Mouse (Mus musculus) CH12.LX (cell line): ENCODE results near the gene Bean1. TPM values are rescaled to one million over a fixed set of nuclear protein-coding genes. Genes with fewer than 3 reads are reported as not detected.

Source experiments
- DNase-seq: peaks from one replicate; pipeline ENCODE4 v3.0.0-alpha.2; 2013; ENCODE audit errors: extremely low read depth
- H3K27ac ChIP-seq: 2 replicates; pipeline ENCODE4 v1.5.1; 2012; ENCODE audit warnings: low read depth, mild to moderate bottlenecking, control low read depth, moderate library complexity; ENCODE audit not compliant: insufficient read depth
- H3K27me3 ChIP-seq: replicated peaks from 2 replicates; pipeline ENCODE3; 2012; ENCODE audit warnings: inconsistent platforms
- H3K36me3 ChIP-seq, 2 experiments: replicated peaks in 1 of 2; 2 replicates each; pipeline versions ENCODE3 to v1.6.1; 2012; ENCODE audit warnings: inconsistent platforms in 1 of 2, low read length in 1 of 2, mild to moderate bottlenecking in 1 of 2, mixed read lengths in 1 of 2, moderate library complexity in 1 of 2; ENCODE audit not compliant: control insufficient read depth in 1 of 2, insufficient read depth in 1 of 2
- H3K4me1 ChIP-seq, 2 experiments: 2 replicates each; pipeline ENCODE4 v1.6.1; 2012; ENCODE audit warnings: inconsistent platforms in 1 of 2, moderate library complexity in 1 of 2; ENCODE audit not compliant: insufficient read depth in 2 of 2, control insufficient read depth in 1 of 2
- H3K4me2 ChIP-seq: 2 replicates; pipeline ENCODE4 v1.6.1; 2012; ENCODE audit warnings: low read depth, mild to moderate bottlenecking, control low read depth; ENCODE audit not compliant: poor library complexity, insufficient read depth, severe bottlenecking
- H3K4me3 ChIP-seq, 3 experiments: fragments of 150-350 bp in 1 of 3; sonication (generic) in 1 of 3; replicated peaks in 1 of 3; 2 replicates each; pipeline versions ENCODE3 to v1.5.1; 2011 to 2012; ENCODE audit warnings: low read depth in 2 of 3, low read length in 2 of 3, mild to moderate bottlenecking in 2 of 3, moderate library complexity in 2 of 3, control low read depth in 1 of 3, improper control_type of control experiment in 1 of 3, inconsistent platforms in 1 of 3, mixed read lengths in 1 of 3; ENCODE audit not compliant: poor library complexity in 1 of 3
- H3K79me2 ChIP-seq: replicated peaks from 2 replicates; pipeline ENCODE4 v1.6.1; 2012; ENCODE audit warnings: mild to moderate bottlenecking, moderate library complexity; ENCODE audit not compliant: control insufficient read depth, poor library complexity, insufficient read depth, severe bottlenecking; ENCODE audit errors: extremely low read depth
- H3K9ac ChIP-seq: 2 replicates; pipeline ENCODE4 v1.6.1; 2012; ENCODE audit warnings: low read depth, mild to moderate bottlenecking, control low read depth, moderate library complexity; ENCODE audit not compliant: insufficient read depth
- H3K9me3 ChIP-seq: replicated peaks from 2 replicates; pipeline ENCODE3; 2012; ENCODE audit warnings: low read length, inconsistent platforms, mixed read lengths
- EP300 ChIP-seq: IDR thresholded peaks from 2 replicates; pipeline ENCODE4 v1.6.1; 2011; ENCODE audit warnings: low read length, improper control_type of control experiment
- HCFC1 ChIP-seq: IDR thresholded peaks from 2 replicates; pipeline ENCODE4 v1.6.1; 2012; ENCODE audit warnings: low read depth, mild to moderate bottlenecking, inconsistent platforms, low read length, improper control_type of control experiment
- MAZ ChIP-seq: IDR thresholded peaks from 2 replicates; pipeline ENCODE4 v1.6.1; 2012; ENCODE audit warnings: low read depth, mild to moderate bottlenecking, inconsistent platforms, low read length, improper control_type of control experiment, moderate library complexity
- NELFE ChIP-seq: IDR thresholded peaks from 2 replicates; pipeline ENCODE4 v1.6.1; 2011; ENCODE audit warnings: low read depth, low read length, improper control_type of control experiment
- UBTF ChIP-seq: IDR thresholded peaks from 2 replicates; pipeline ENCODE4 v1.6.1; 2012; ENCODE audit warnings: low read depth, mild to moderate bottlenecking, inconsistent platforms, low read length, improper control_type of control experiment, moderate library complexity
- ZKSCAN1 ChIP-seq: IDR thresholded peaks from 2 replicates; pipeline ENCODE4 v1.6.1; 2012; ENCODE audit warnings: low read depth, inconsistent platforms, low read length, improper control_type of control experiment, borderline replicate concordance
- ZNF384 ChIP-seq: IDR thresholded peaks from 2 replicates; pipeline ENCODE4 v1.6.1; 2012; ENCODE audit warnings: low read depth, low read length, improper control_type of control experiment, inconsistent platforms
- dilution Hi-C: fragments of 300-500 bp; cut with MboI; formaldehyde crosslinking; loops from 2 replicates; pipeline ENCODE4 v1.14.3; 2020; ENCODE audit warnings: low sequenced_read_pairs; ENCODE audit not compliant: extremely low pct_unique_long_range_greater_than_20kb, extremely low pct_ligation_motif_present
- in situ Hi-C: fragments of 300-500 bp; cut with MboI; formaldehyde crosslinking; loops from 3 replicates; pipeline ENCODE4 v1.14.3; 2019; ENCODE audit warnings: low sequenced_read_pairs, low pct_ligation_motif_present, low pct_unique_long_range_greater_than_20kb, mixed read lengths
- polyA plus RNA-seq: library from polyadenylated mRNA; unstranded; fragments of >175 nt; gene quantifications from 2 replicates; pipeline ENCODE4 v1.2.1, GENCODE M21; 2012; ENCODE audit warnings: low read depth; ENCODE audit not compliant: insufficient read length
- total RNA-seq, 2 experiments: library from RNA; depleted of rRNA; stranded (reverse); fragments of 300-350 nt in 1 of 2; fragments of >200 nt in 1 of 2; gene quantifications; 2 replicates each; pipeline ENCODE4 v1.2.3; 2012 to 2014

Bean1 gene
- total and polyA plus RNA-seq, 3 experiments, result not detected

- Histone ChIP-seq H3K79me2 (no peaks in the 10 kb centered on the region), H3K9ac (no peak overlapping the region), H3K27ac (no peak overlapping the region), H3K36me3 (peaks cover 9 to 14% of the 10 kb centered on the region in 2 experiments), H3K4me2 (no peak overlapping the region), H3K4me3 (no peak overlapping the region), H3K27me3 (no peaks in the 10 kb centered on the region), H3K9me3 (no peaks in the 10 kb centered on the region), H3K4me1 (no peaks in the 10 kb centered on the region)
- in situ Hi-C loops (no loop called here), dilution Hi-C loops (no loop called here)
- no peak for TF ChIP-seq HCFC1
- no peak for TF ChIP-seq ZKSCAN1
- no peak for TF ChIP-seq EP300
- TF ChIP-seq MAZ, result no peak
- no peak for TF ChIP-seq UBTF
- TF ChIP-seq NELFE, result no peak
- no peak for TF ChIP-seq ZNF384
- no peak for DNase-seq
These were observed 98.1 kb downstream of the Bean1 start for GRCm38 (mm10) chr8:104268368-104268767.

Other genes starting within 250 kb of the Bean1 start
- gene Cdh5, start 68.8 kb upstream of the Bean1 start, total RNA-seq (2012; rRNA removed), result 0.25 and 0.34 TPM in 2 replicates
- gene Cdh5, start 68.8 kb upstream of the Bean1 start, total RNA-seq (2014; rRNA removed), result 0.20 and 0.48 TPM in 2 replicates
- gene Cdh5, start 68.8 kb upstream of the Bean1 start, polyA plus RNA-seq, result 1.7 and 1.8 TPM in 2 replicates
- 9.2 and 13.5 TPM in 2 replicates for gene Tk2, start 78.1 kb downstream of the Bean1 start, total RNA-seq (2012; rRNA removed)
- 8.7 and 8.9 TPM in 2 replicates for gene Tk2, start 78.1 kb downstream of the Bean1 start, total RNA-seq (2014; rRNA removed)
- gene Tk2, start 78.1 kb downstream of the Bean1 start, polyA plus RNA-seq, result 7.3 TPM in 2 replicates
- 20.7 and 25.3 TPM in 2 replicates for gene Cklf, start 80.4 kb downstream of the Bean1 start, total RNA-seq (2012; rRNA removed)
- gene Cklf, start 80.4 kb downstream of the Bean1 start, total RNA-seq (2014; rRNA removed), result 35.2 and 38.8 TPM in 2 replicates
- gene Cklf, start 80.4 kb downstream of the Bean1 start, polyA plus RNA-seq, result 25.0 and 29.7 TPM in 2 replicates
- gene Cmtm2a, start 122.7 kb downstream of the Bean1 start, total RNA-seq (2012; rRNA removed), result not detected in 2 replicates
- gene Cmtm2a, start 122.7 kb downstream of the Bean1 start, total RNA-seq (2014; rRNA removed), result not detected in 2 replicates
- not detected in 2 replicates for gene Cmtm2a, start 122.7 kb downstream of the Bean1 start, polyA plus RNA-seq
- gene Gm45711, start 139.6 kb downstream of the Bean1 start, total RNA-seq (2012; rRNA removed), result not detected in 2 replicates
- not detected in 2 replicates for gene Gm45711, start 139.6 kb downstream of the Bean1 start, total RNA-seq (2014; rRNA removed)
- gene Gm45711, start 139.6 kb downstream of the Bean1 start, polyA plus RNA-seq, result not detected in 2 replicates
- not detected in 2 replicates for gene Cmtm1, start 139.7 kb downstream of the Bean1 start, total RNA-seq (2012; rRNA removed)
- gene Cmtm1, start 139.7 kb downstream of the Bean1 start, total RNA-seq (2014; rRNA removed), result not detected in 2 replicates
- not detected in 2 replicates for gene Cmtm1, start 139.7 kb downstream of the Bean1 start, polyA plus RNA-seq
- not detected in 2 replicates for gene Gm11020, start 151.1 kb downstream of the Bean1 start, total RNA-seq (2012; rRNA removed)
- not detected in 2 replicates for gene Gm11020, start 151.1 kb downstream of the Bean1 start, total RNA-seq (2014; rRNA removed)
- gene Gm11020, start 151.1 kb downstream of the Bean1 start, polyA plus RNA-seq, result not detected in 2 replicates
- gene Cmtm2b, start 151.8 kb downstream of the Bean1 start, total RNA-seq (2012; rRNA removed), result not detected in 2 replicates
- gene Cmtm2b, start 151.8 kb downstream of the Bean1 start, total RNA-seq (2014; rRNA removed), result not detected in 2 replicates
- gene Cmtm2b, start 151.8 kb downstream of the Bean1 start, polyA plus RNA-seq, result not detected in 2 replicates
- gene Cmtm3, start 169.0 kb downstream of the Bean1 start, total RNA-seq (2012; rRNA removed), result 3.9 TPM in 2 replicates
- gene Cmtm3, start 169.0 kb downstream of the Bean1 start, total RNA-seq (2014; rRNA removed), result 4.2 and 4.3 TPM in 2 replicates
- gene Cmtm3, start 169.0 kb downstream of the Bean1 start, polyA plus RNA-seq, result 8.8 and 11.0 TPM in 2 replicates
- gene Cmtm4, start 225.4 kb downstream of the Bean1 start, total RNA-seq (2012; rRNA removed), result 2.3 and 2.7 TPM in 2 replicates
- 2.5 and 2.6 TPM in 2 replicates for gene Cmtm4, start 225.4 kb downstream of the Bean1 start, total RNA-seq (2014; rRNA removed)
- gene Cmtm4, start 225.4 kb downstream of the Bean1 start, polyA plus RNA-seq, result 2.6 and 3.0 TPM in 2 replicates